Mouse (Mus musculus): ENCODE measurements around the gene Agrp.

DNA sequence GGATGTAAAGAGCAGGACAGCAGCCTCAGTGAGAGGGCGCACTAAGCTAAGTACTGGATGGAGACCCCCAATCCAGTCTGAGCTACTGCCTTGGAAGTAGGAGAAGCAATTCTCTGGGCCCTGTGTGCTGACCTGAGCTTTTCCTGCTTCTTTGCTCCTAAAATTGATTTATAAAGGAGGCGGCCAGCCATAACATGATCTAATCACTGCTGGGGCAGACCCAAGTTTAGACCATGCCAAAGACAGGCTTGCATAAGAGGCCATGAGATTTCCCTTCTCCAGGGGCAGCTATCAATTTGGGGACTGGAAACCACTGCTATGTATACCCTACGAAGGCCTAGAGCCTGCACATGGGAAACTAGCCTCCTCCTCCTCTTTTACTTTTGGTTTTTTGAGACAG, 107.9 kb downstream of the Agrp start:
- TF ChIP-seq E2F4 (IDR thresholded peaks at IDR 0.05; ENCODE audit: insufficient read depth), result no peak
- TF ChIP-seq POLR2A (IDR thresholded peaks at IDR 0.05; ENCODE audit: insufficient read length, low read depth), result no peak
- no peak for TF ChIP-seq POLR2AphosphoS2 (IDR thresholded peaks at IDR 0.05; ENCODE audit: insufficient read length, low read depth)
- no peak for TF ChIP-seq USF1 (IDR thresholded peaks at IDR 0.05; ENCODE audit: low read depth)
